Mouse (Mus musculus) urinary bladder, postnatal 10 days (tissue): ENCODE measurements around the gene Dnal1.

Experiments used
- DNase-seq: peaks from one replicate; pipeline ENCODE4 v3.0.0; 2022; ENCODE audit warnings: low spot score

Gene Dnal1

DNA sequence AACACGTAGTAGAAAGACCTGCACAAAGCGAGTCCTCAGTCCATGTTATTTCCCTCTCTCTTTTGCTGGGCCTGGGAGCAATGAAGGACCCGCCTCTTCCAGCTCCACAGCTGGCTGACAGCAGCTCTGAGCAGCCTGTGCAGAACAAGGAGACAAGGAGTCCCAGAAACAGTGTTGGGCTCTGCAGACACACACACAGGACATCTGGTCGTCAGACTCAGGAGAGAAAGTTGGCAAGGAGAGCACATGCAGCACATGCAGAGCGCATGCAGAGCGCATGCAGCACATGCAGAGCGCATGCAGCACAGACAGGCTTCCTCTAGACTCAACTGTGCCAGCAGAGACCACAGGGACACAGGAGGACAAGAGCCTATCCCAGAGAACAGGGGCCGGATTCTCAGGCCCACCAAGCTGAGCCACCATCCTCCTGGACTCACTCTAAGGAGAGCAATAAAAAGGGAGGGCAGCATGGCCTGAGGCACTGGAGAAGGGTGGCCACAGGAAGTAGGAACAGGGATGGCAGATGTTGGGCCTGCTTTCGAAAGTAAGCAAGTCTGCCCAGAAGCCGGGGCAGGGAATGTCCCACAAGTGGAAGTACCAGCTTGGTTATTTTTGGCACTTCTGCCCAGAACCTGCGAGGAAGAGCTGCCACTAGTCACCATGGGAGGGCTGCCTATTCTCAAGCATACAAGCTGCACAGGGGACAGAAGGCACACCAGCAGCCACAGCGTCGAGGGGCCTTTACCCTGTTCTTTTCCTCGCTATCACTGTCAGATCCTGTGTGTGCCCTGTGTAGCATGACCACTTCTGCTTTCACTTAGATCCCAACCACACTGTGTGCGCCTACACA, 73.8 kb downstream of the Dnal1 start:
- no peak for DNase-seq

DNA sequence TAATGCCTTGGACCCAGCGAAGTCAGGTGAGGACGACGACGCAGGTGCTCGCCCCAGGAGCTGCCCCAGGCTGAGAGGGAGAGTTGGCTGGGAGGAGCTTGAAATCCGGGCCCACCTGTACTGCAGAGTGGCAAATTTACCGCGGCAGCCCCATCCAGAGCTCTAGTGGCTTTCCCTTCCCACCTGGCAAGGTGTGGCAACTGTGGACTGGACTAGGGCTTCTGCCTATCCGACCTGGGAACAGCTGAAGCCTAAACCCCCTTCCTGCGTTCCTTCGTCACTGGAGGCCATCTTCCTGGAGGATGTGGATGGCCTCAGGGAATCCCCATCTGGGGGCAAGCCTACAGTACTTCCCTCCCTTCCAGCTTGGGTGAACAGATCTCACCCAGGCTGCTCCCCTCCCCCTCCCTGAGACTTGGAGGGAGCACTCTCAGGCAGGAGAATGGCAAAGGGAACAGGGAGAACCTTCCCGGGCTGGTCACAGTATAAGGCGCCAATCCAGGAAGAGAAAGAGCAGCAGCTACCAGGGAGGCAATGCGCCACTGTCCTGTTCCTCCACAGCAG, 74.8 kb downstream of the Dnal1 start:
- no peak for DNase-seq

DNA sequence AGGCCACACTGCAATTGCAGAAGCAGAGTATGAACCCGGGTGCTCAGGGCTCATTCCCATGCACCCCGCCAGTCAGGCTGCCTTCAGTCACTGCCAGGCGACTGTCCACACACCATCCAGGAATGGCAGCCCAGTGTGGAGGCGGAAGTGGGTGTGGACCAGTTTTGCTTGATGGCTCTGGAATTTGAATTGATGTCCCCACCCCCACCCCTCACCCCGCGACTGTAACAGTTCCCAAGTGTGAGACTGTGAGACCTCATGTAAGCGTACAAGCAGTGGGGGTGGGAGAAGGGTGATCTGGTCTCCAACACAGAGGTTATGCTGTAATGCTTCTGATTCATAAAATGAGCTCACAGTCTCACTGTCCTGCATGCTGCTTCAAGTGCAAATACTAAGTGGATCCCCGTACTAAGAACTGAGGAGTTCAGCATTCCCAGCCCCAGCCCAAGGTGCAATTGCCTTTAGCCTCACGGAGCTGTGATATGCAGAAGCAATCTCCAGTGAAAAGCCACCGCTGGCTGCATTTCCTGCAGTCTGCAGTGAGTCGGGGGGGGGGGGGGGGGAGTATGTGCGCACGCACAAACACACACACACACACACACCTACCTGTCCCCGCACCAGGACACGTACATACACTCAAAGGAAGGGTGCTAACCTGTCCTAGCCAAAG, 76.1 kb downstream of the Dnal1 start:
- DNase-seq, result no peak

DNA sequence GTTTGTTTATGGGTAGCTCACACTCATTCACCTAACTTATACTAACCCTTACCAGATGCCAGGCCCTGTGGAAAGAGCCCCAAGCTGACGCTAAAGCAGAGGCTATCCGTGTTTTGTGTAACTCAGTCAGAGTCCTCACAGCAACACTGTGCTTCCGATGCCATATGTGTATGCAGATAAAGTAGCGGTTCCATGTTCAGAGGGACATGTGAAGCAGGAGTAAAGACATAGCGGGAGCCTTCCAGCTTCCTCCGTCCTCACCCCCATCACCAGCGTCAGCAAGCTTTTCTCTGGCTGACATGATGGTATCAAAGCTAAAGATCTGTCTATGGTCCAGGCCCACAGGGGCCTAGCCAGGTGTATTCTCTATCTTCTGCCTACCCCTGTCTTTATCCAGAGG, 77.0 kb downstream of the Dnal1 start:
- no peak for DNase-seq

DNA sequence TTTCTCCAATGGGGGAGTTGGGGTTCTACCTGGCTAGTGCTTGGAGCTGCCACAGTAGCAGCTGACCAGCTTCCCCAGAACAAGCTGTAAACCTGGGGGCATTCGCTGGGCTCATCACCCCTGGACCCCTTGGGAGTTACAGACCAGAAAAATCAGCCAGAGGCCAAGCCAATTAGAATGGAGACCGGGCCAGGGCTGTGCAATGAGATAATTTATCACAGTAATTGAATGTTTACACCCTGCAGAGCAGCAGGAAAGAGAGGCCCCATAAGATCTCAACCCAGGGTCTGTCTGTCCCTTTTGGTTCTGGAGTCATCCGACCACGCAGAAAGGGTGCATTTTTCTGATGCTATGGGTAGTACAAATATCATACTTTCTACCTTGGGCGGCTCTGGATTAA, 77.6 kb downstream of the Dnal1 start:
- no peak for DNase-seq

DNA sequence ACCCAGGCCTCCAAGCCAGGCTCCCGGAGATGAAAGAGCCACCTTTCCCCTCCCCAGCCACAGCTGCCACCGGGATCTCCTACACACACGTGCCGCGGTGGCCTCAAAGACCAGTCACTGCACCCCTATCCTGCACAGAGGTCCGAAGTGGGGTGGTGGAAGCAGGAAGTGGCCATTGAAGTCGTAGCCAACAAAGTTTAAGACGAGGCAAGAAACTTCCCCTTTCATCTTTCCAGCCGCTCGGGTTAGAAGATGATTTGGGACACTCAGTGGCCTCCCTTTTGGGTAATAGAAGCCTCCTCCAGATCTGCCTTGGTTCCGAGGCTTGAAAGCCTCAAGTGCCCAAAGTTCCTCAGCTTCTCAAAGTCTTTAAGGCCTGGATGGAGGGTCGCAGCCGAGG, 78.1 kb downstream of the Dnal1 start:
- DNase-seq, result no peak

DNA sequence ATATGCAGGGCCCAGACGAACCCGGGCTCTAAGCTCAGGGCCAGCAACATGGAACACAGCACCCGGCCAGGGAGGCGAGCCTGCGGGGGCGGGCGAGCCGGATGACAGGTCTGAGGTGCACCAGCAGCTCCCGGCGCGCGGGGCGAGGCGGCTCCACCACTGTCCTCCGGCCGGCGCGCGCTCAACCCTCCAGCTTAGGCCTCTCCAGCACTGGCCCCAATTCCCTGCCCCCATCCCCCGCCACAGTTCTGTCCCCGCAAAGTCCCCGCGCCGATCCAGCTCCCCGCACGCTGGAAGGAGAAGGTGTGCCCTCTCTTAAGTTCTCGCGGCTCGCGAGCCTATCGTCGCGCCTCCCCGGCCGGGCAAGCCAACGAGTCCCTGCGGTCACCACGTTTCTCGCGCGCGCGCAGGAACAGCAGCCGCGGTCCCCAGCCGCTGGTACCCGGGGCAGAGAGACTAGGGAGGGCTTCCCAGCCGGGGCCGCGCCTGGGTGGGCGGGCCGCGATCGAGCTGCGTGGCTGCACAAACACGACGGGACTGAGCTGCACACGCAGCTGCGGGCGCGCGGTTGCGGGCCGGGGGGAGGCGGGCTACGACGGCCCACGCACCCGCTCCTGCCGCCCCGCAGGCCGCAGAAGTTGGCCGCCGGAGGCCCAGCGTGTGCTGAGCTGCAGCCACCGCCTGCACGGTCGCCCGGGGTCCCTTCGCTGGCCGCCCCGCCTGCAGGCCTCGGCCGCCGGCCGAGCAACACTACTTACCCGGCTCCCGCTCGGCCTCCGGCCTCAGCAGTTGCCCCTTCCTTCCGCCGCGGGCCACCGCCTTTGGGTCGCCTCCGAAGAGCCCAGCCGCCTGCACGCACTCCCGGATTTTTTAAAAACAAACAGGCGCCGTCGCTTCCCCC, 78.8 kb downstream of the Dnal1 start:
- no peak for DNase-seq

DNA sequence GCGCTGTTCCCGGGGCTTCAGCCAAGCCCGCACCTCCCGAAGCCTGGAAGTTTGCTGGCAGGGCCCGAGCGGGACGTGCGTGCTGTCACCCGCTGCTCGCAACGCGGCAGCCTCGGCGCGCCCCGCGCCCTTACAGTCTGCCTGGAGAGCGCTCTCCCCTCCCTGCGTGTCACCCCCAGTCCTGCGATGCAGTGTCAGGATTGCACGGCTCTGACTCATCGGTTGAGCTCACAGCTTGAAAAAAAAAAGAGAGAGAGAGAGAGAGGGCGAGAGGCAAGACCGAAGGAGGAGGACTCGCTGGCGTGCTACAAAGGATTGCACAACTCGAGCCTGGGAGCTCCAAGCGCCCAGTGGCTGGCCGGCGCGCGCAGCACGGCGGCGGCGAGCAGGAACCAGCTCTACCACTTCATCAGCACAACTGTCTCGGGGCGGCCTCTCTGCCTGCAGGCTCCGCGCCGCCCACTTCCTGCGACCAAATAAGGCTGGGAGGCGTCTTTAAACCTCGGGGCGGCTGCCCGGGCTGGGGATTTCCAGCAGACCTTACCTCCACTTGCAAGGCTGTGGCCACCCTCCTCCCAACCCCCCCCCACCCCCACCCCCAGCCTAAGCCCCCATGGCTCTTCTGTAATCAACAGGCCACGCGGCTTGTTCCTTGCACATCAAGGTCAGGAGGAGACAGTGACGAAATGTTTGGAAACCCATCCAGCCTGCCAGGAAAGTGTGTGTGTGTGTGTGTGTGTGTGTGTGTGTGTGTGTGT, 79.7 kb downstream of the Dnal1 start:
- peak; percentile 76 for DNase-seq

DNA sequence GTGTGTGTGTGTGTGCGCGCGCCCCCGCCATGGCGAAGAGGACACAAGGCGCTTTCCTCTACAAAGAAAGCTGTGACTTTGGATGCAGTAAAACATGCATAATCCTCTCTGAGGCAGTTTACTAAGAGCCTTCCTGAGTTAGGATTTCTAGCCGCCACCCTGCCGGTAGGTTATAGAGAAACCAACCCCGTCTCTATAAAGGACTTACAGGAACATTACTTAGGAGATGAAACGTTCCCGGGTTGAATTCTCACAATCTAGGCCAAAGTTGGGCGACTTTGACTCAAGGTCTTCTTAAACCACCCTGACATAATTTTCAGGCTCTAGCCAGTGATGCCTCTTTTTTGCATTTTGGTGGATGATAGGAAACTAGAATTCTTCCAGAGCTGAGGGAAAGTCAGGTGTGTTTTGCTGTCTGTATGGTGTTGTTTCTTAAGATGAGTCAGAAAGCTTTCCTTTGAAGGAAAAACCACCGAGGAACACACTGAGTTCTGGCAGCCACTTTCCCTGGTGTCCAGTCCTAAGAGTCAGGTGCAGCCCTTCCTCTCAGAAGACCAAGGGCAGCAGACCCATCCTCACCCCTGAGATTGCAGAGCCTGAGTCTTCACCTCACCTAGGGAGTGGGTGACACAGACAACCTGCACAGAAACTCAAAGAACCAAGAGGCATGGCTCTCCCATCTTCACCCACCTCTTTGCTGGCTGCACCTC, 80.4 kb downstream of the Dnal1 start:
- no peak for DNase-seq

DNA sequence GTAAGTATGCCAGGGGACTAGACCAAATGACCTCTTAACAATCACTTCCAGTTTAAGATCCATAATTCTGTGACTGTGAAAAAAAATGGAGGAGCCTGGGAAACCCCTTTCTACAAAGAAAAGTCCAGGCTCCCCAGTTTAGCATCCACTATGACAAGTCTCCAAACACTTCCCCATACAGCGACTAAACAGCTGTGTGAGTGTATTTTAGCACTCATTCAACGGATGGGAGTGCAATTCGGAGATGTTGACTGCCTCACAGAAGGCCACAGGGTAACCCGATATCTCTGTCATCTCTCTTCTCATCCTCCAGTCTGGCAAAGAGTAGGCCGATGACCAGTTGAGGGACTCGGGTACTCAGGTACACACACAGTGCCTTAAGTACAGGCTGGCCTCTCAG, 81.0 kb downstream of the Dnal1 start:
- no peak for DNase-seq
